Mouse (Mus musculus): ENCODE measurements around the gene Tshz2. TPM values are rescaled to one million over a fixed set of nuclear protein-coding genes. Genes with fewer than 3 reads are reported as not detected.

Gene Tshz2
- total and polyA plus RNA-seq, 2 experiments from 2014 or later = 26.4 to 40.8 TPM

DNA sequence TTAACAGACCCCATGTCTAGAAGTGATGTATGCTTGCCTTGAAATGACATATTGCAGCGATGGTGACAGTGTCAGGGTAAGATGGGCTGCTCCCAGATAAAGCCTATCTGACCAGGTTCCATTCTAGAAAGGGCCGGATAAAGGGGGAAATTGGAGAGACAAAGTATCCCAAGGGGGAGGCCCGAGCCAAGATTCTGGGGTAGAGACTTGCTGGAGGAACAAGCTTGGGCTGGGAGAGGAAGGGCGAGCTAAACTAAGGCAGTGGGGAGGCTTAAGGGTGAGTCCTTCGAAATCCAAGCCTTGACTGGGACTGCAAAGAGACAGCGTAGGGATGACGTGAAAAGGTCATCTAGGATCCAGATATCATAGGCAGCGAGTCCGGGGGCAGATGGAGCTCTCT, 61.7 kb downstream of the Tshz2 start:
- TF ChIP-seq CTCF (IDR thresholded peaks at IDR 0.05) = no peak
- ATAC-seq (ENCODE audit: low FRiP score) (no peak), DNase-seq (ENCODE audit: low spot score) (no peak)
- Histone ChIP-seq H3K4me2 (ENCODE audit: low read depth, low read length, poor library complexity, severe bottlenecking) (no peak overlapping the region), H3K4me3 (ENCODE audit: low read depth, low read length) (no peak overlapping the region), H3K9me3 (ENCODE audit: low read length) (no peaks in the 10 kb centered on the region), H3K36me3 (ENCODE audit: insufficient read depth, low read length) (no peaks in the 10 kb centered on the region), H3K9ac (replicated peaks; ENCODE audit: low read length, poor library complexity, severe bottlenecking) (no peak overlapping the region), H3K27me3 (ENCODE audit: insufficient read depth, low read length) (no peaks in the 10 kb centered on the region), H3K4me1 (ENCODE audit: insufficient read depth, low read length) (no peaks in the 10 kb centered on the region), H3K27ac (ENCODE audit: low read depth, low read length) (no peak overlapping the region)
- 90% methylated on average over 9 of the region's 9 CpGs for WGBS

DNA sequence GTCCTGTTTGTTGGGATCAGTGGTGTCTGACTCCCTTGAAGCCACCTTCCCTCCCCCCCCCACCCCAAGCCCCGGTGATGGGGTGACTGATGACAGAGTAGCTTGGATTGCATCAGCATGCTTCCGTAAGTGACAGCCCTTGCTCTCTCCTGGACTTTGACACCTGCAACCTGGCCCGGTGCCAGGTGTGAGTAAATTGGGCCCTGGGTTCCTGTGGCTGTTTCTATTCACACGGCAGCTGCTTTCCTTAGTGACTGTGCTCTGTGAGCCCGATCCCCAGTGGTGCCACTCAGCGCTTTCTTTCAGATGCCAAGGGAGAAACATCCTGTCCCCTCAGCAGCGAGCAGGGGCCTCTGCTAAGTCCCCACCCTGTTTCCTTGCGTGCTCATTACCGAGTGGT, 62.2 kb downstream of the Tshz2 start:
- Histone ChIP-seq H3K27ac (ENCODE audit: low read depth, low read length) (no peak overlapping the region), H3K36me3 (ENCODE audit: insufficient read depth, low read length) (no peaks in the 10 kb centered on the region), H3K4me3 (ENCODE audit: low read depth, low read length) (no peak overlapping the region), H3K4me1 (ENCODE audit: insufficient read depth, low read length) (no peaks in the 10 kb centered on the region), H3K27me3 (ENCODE audit: insufficient read depth, low read length) (no peaks in the 10 kb centered on the region), H3K9me3 (ENCODE audit: low read length) (no peaks in the 10 kb centered on the region), H3K4me2 (ENCODE audit: low read depth, low read length, poor library complexity, severe bottlenecking) (no peak overlapping the region), H3K9ac (replicated peaks; ENCODE audit: low read length, poor library complexity, severe bottlenecking) (no peak overlapping the region)
- ATAC-seq (ENCODE audit: low FRiP score) (no peak), DNase-seq (ENCODE audit: low spot score) (no peak)
- TF ChIP-seq CTCF (IDR thresholded peaks at IDR 0.05) = no peak
- WGBS = 57% methylated on average over 9 of the region's 9 CpGs

GRCm38 (mm10) chr2:169699141-169699540, 66.3 kb downstream of the Tshz2 start:
- Histone ChIP-seq H3K27ac (ENCODE audit: low read depth, low read length) (no peak overlapping the region), H3K9me3 (ENCODE audit: low read length) (no peaks in the 10 kb centered on the region), H3K4me2 (ENCODE audit: low read depth, low read length, poor library complexity, severe bottlenecking) (no peak overlapping the region), H3K4me3 (ENCODE audit: low read depth, low read length) (no peak overlapping the region), H3K27me3 (ENCODE audit: insufficient read depth, low read length) (no peaks in the 10 kb centered on the region), H3K36me3 (ENCODE audit: insufficient read depth, low read length) (no peaks in the 10 kb centered on the region), H3K9ac (replicated peaks; ENCODE audit: low read length, poor library complexity, severe bottlenecking) (no peak overlapping the region), H3K4me1 (ENCODE audit: insufficient read depth, low read length) (no peaks in the 10 kb centered on the region)
- no peak for TF ChIP-seq CTCF (IDR thresholded peaks at IDR 0.05)
- DNase-seq (ENCODE audit: low spot score) (no peak), ATAC-seq (ENCODE audit: low FRiP score) (no peak)
- 88% methylated on average over 5 of the region's 5 CpGs for WGBS

DNA sequence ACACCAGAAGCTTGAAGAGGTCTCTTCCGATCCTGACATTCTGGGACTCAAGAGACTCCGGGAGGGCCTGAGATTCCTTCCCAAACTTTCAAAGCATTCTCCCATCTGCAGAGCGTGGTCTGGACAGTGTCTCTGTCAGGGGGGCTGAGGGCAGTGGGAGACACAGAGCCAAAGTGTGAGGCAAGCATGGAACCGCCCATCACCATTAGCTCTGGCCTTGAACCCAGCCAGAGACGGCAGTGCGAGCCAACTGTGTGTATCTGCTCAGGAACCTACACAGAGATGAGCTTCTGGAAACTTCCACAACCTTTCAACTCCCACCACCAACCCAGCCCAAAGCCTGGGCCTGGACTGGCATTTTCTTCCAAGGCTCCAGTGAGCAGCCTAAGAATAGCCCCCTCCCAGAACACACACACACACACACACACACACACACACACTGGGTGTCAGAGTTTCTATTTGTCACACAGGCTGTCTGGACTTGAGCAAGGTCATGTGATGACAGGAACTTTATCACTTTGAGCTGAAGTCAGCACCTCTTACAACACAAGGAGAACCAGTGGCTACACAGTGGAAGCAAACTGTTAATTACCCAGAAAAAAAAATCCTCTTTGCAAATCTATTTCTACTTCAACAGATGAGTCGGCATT, 67.2 kb downstream of the Tshz2 start:
- Histone ChIP-seq H3K4me2 (ENCODE audit: low read depth, low read length, poor library complexity, severe bottlenecking) (no peak overlapping the region), H3K4me1 (ENCODE audit: insufficient read depth, low read length) (no peaks in the 10 kb centered on the region), H3K4me3 (ENCODE audit: low read depth, low read length) (no peak overlapping the region), H3K9ac (replicated peaks; ENCODE audit: low read length, poor library complexity, severe bottlenecking) (no peak overlapping the region), H3K9me3 (ENCODE audit: low read length) (no peaks in the 10 kb centered on the region), H3K27me3 (ENCODE audit: insufficient read depth, low read length) (no peaks in the 10 kb centered on the region), H3K36me3 (ENCODE audit: insufficient read depth, low read length) (no peaks in the 10 kb centered on the region), H3K27ac (ENCODE audit: low read depth, low read length) (no peak overlapping the region)
- WGBS = 87% methylated on average over 7 of the region's 7 CpGs
- TF ChIP-seq CTCF (IDR thresholded peaks at IDR 0.05) = no peak
- no peak for ATAC-seq (ENCODE audit: low FRiP score)
- DNase-seq (ENCODE audit: low spot score) = no peak

GRCm38 (mm10) chr2:169702725-169703486, 70.1 kb downstream of the Tshz2 start:
- H3K9me3 ChIP-seq (ENCODE audit: low read length) = no peaks in the 10 kb centered on the region
- no peak overlapping the region for H3K4me2 ChIP-seq (ENCODE audit: low read depth, low read length, poor library complexity, severe bottlenecking)
- TF ChIP-seq CTCF (IDR thresholded peaks at IDR 0.05) = no peak
- H3K27me3 ChIP-seq (ENCODE audit: insufficient read depth, low read length) = no peaks in the 10 kb centered on the region
- no peak for DNase-seq (ENCODE audit: low spot score)
- no peak overlapping the region for H3K9ac ChIP-seq (replicated peaks; ENCODE audit: low read length, poor library complexity, severe bottlenecking)
- no peaks in the 10 kb centered on the region for H3K36me3 ChIP-seq (ENCODE audit: insufficient read depth, low read length)
- whole genome bisulfite sequencing = 72% methylated on average over 15 of the region's 15 CpGs
- ATAC-seq (ENCODE audit: low FRiP score) = no peak
- no peak overlapping the region for H3K27ac ChIP-seq (ENCODE audit: low read depth, low read length)
- no peaks in the 10 kb centered on the region for H3K4me1 ChIP-seq (ENCODE audit: insufficient read depth, low read length)
- H3K4me3 ChIP-seq (ENCODE audit: low read depth, low read length) = no peak overlapping the region

GRCm38 (mm10) chr2:169721793-169722326, 89.0 kb downstream of the Tshz2 start:
- Histone ChIP-seq H3K27me3 (ENCODE audit: insufficient read depth, low read length) (no peaks in the 10 kb centered on the region), H3K4me2 (ENCODE audit: low read depth, low read length, poor library complexity, severe bottlenecking) (0 out of 2 replicates have a peak overlapping the region, but pooled peaks have one; percentile 15), H3K4me3 (ENCODE audit: low read depth, low read length) (no peak overlapping the region), H3K9ac (replicated peaks; ENCODE audit: low read length, poor library complexity, severe bottlenecking) (no peak overlapping the region), H3K9me3 (ENCODE audit: low read length) (no peaks in the 10 kb centered on the region), H3K4me1 (ENCODE audit: insufficient read depth, low read length) (peaks cover 12% of the 10 kb centered on the region; the same call in 1 of the 2 replicates), H3K36me3 (ENCODE audit: insufficient read depth, low read length) (no peaks in the 10 kb centered on the region), H3K27ac (ENCODE audit: low read depth, low read length) (no peak overlapping the region)
- WGBS = 48% methylated on average over 18 of the region's 18 CpGs
- ATAC-seq (ENCODE audit: low FRiP score) = no peak
- DNase-seq (ENCODE audit: low spot score) = no peak
- TF ChIP-seq CTCF (IDR thresholded peaks at IDR 0.05) = no peak
